Mouse (Mus musculus): ENCODE measurements around the gene Gm21954. TPM values are rescaled to one million over a fixed set of nuclear protein-coding genes. Genes with fewer than 3 reads are reported as not detected.

Gm21954 gene
- total RNA-seq, 2 experiments from 2014 or later = not detected

DNA sequence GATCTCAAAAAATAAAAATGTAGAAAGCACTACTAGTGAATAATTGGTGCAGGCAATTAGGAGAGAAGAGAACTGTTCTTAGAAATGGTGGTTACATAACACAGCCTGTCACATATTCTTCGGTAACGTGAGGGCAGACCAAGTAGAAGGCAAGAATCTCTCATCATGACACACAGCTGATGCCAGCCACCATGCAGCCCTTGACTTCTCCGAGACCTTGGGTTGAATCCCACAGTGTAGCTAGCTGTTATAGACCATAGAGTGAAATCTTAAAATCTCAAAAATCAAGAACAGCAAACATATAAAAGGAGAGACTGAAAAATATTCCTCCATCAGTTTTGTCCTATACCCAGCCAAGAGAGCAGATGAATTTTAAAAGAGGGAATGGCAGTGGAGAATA, 40.8 kb downstream of the Gm21954 start:
- DNase-seq = no peak
- no peak overlapping the region for H3K27ac ChIP-seq
- TF ChIP-seq CTCF (IDR thresholded peaks at IDR 0.05) = no peak
- intact Hi-C loops (cut with DNase I) = no loop called here
- no peak overlapping the region for H3K4me3 ChIP-seq

DNA sequence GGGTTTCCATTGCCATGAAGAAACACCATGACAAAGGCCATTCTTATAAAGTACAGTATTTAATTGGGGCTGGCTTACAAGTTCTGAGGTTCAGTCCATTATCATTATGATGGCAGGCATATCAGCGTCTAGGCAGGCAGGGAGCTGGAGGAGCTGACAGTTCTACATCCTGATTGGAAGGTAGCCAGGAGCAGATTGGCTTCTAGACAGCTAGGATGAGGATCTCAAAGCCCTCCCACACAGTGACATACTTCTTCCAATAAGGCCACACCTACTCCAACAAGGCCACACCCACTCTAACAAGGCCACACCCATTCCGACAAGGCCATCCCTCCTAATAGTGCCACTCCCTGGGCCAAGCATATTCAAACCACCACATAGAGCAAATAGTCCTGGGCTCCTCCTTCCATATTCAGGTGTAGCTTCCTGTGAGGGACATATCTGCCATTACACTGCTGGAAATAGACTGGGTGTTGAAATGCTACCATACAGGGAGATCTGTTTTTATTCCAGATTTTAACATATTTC, 41.9 kb downstream of the Gm21954 start:
- no peak overlapping the region for H3K4me3 ChIP-seq
- DNase-seq = no peak
- TF ChIP-seq CTCF (IDR thresholded peaks at IDR 0.05) = no peak
- H3K27ac ChIP-seq = no peak overlapping the region
- intact Hi-C loops (cut with DNase I) = no loop called here

DNA sequence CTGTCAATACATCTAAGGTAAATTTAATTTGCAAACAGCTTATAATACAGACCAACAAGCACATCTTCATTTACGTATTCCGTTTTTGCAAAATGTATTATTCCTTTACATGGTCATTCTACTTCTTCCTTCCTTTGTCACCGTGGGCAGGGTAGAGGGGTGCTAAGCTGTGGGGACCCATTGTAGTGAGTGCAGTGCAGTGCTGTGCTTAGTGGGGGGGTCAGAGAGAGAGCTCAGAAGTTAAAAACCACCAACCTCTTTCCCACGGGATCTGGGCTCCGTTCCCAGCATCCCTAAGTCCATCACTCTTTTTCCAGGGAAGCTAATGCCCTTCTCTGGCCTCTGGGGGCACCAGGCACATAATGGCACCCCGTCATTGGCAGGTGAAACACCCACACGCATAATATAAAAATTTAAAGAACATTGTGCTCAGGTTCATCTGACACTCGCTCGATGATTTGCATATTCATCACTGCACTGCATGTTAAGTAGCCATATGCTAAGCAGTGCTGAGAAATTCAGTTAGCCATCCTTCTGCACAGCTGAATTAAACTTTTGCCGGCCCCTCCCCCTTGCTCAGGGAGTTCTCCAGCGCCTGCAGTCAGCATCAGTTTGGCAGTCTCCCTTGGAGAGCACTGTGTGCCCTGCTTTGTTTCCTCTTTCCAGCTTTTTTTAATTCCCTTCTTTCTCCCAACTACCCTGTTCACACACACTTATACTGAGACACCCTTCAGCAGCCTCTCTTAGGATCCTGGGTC, 48.2 kb downstream of the Gm21954 start:
- no peak for TF ChIP-seq CTCF (IDR thresholded peaks at IDR 0.05)
- intact Hi-C loops (cut with DNase I) = no loop called here
- H3K27ac ChIP-seq = no peak overlapping the region
- peak; percentile 21 for DNase-seq
- H3K4me3 ChIP-seq = no peak overlapping the region

DNA sequence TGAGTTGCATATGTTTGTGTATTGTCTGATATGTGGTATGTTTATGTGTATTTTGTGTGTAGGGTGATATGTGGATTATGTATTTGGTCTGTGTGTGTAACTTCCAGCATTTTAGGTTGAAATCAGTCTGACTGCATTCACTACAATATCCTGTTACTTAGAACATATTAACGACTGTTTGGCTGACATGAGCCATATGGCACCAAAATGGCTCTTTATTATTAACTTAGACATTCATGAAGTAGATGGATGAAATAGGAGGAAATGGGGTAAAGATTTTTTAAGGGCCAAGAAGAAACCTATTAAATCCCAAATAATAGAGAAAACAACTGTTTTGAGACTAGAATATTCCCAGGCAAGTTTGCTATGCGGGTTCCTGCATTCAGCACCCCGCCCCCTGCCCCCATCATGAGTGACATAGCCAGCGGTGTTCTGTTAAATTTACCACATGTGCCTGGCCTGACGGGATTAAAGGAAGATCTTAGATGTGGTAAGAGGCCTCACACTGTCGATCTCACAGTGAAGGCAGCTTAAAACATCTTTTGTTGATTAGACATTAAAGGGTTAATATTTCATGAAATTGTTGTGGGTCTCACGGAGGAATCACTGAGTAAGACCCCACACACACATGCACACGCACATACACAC, 51.5 kb downstream of the Gm21954 start:
- no peak for DNase-seq
- TF ChIP-seq CTCF (IDR thresholded peaks at IDR 0.05) = no peak
- Histone ChIP-seq H3K4me3 (no peak overlapping the region), H3K27ac (no peak overlapping the region)
- intact Hi-C loops (cut with DNase I) = no loop called here

DNA sequence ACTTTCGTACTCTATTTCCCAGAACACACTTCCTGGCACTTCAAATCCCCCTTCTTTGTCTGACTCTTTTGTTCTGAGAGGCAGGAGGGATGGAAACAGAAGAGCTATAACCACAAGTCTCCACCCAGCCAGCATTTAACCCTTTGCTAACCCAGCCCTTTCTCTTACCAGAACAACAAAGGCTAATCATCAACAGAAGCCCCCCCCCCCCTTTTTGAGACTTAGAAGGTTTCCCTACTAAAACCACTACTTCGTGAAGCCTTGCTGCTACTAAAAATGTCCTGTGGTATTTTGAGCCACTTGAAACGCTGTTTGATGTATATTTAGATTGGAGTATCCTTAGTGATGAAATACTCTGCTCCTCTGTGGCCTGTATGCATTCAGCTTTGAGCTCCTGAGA, 52.7 kb downstream of the Gm21954 start:
- intact Hi-C loops (cut with DNase I) = no loop called here
- no peak for TF ChIP-seq CTCF (IDR thresholded peaks at IDR 0.05)
- Histone ChIP-seq H3K27ac (no peak overlapping the region), H3K4me3 (no peak overlapping the region)
- no peak for DNase-seq

DNA sequence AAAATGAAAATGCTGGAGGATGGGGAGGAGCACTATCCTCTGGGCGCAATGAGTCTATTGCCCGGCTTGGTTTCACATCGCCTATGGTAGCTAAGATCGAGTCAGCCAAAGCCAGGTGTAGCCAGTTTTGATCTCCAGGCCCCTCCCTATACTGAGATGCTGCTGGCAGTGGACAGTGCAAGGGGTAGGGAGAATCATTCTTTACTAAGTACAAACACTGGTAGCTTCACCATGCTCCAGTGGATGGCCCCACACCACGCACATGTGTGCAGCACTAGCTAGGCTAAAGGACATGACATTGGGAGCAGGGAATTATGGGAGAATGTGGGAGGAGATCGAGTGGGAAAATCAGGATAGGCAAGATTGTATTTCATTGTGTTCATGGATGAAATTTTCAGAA, 53.2 kb downstream of the Gm21954 start:
- H3K27ac ChIP-seq = no peak overlapping the region
- TF ChIP-seq CTCF (IDR thresholded peaks at IDR 0.05) = no peak
- no peak overlapping the region for H3K4me3 ChIP-seq
- intact Hi-C loops (cut with DNase I) = no loop called here
- no peak for DNase-seq

DNA sequence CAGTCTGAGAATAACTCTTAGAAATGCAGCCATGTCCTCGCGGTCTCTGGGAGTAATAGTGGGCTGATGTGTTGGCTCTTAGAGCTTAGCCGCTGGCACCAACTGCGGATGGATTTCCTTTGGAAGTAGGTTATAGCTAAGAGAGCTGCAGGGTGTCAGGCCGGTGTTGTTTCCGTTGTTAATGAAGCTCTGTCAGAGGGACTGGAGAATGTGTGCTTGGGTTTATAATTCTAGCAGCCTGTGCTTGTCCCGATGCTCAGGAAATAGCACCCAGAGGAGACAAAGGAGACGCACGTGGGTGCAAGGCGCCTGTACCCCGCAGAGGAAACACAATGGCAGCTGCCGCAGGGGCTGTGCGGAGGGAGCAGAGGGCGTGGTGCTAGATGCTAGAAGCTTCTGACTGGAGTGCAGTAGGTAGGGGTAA, 56.5 kb downstream of the Gm21954 start:
- TF ChIP-seq CTCF (IDR thresholded peaks at IDR 0.05) = no peak
- Histone ChIP-seq H3K27ac (no peak overlapping the region), H3K4me3 (peak overlapping the region; percentile 26; the same call in 1 of the 2 replicates)
- intact Hi-C loops (cut with DNase I) = no loop called here
- peak; percentile 17 for DNase-seq

Other genes with a start within 250 kb of the Gm21954 start
- 1 to 10 TPM; 1.5 to 3.5 TPM for gene Dclk1, start 229.8 kb downstream of the Gm21954 start, total RNA-seq (2021)